Mouse (Mus musculus) intestine, postnatal 0 days (tissue): ENCODE results near the gene Ubac2. TPM values are rescaled to one million over a fixed set of nuclear protein-coding genes. Genes with fewer than 3 reads are reported as not detected.

Source experiments
- ATAC-seq: fragments of 200-750 bp; cut with Nextera tagmentation; 2 replicates; pipeline ENCODE4 v1.8.0; 2017; ENCODE audit warnings: mild to moderate bottlenecking, moderate TSS enrichment, moderate library complexity
- H3K27ac ChIP-seq: fragments of 300-500 bp; sonication (generic); 2 replicates; pipeline ENCODE4 v1.5.1; 2014; ENCODE audit warnings: mild to moderate bottlenecking, low read depth, low read length, moderate library complexity
- H3K27me3 ChIP-seq: fragments of 300-500 bp; sonication (generic); replicated peaks from 2 replicates; pipeline ENCODE4 v1.6.1; 2014; ENCODE audit warnings: low read length, mixed read lengths; ENCODE audit not compliant: control insufficient read depth, insufficient read depth
- H3K36me3 ChIP-seq: fragments of 300-500 bp; sonication (generic); 2 replicates; pipeline ENCODE4 v1.6.1; 2014; ENCODE audit warnings: mild to moderate bottlenecking, moderate library complexity; ENCODE audit not compliant: control insufficient read depth, insufficient read depth
- H3K4me1 ChIP-seq: fragments of 300-500 bp; sonication (generic); replicated peaks from 2 replicates; pipeline ENCODE4 v1.6.1; 2014; ENCODE audit warnings: antibody characterized with exemption, low read length, mixed read lengths; ENCODE audit not compliant: control insufficient read depth, insufficient read depth
- H3K4me2 ChIP-seq: fragments of 300-500 bp; sonication (generic); replicated peaks from 2 replicates; pipeline ENCODE4 v1.6.1; 2014; ENCODE audit warnings: low read depth, mild to moderate bottlenecking, moderate library complexity
- H3K4me3 ChIP-seq: fragments of 300-500 bp; sonication (generic); 2 replicates; pipeline ENCODE4 v1.5.1; 2014; ENCODE audit warnings: low read depth, low read length
- H3K9ac ChIP-seq: fragments of 300-500 bp; sonication (generic); 2 replicates; pipeline ENCODE4 v1.6.1; 2014; ENCODE audit warnings: mild to moderate bottlenecking, low read depth, low read length
- H3K9me3 ChIP-seq: fragments of 300-500 bp; sonication (generic); 2 replicates; pipeline ENCODE4 v1.6.1; 2016; ENCODE audit warnings: mixed run types; ENCODE audit not compliant: control insufficient read depth
- CTCF ChIP-seq: sonication (generic); IDR thresholded peaks from 2 replicates; pipeline ENCODE4 v1.5.1; 2016; ENCODE audit warnings: low read depth, mild to moderate bottlenecking, control low read depth, antibody characterized with exemption, moderate library complexity
- WGBS: fragments of 180-500 bp; shearing (Covaris S2); extraction: QIAGEN DNeasy Blood & Tissue Kit; methylation state at CpG from one replicate; pipeline ENCODE4 v1.1.7; 2014; 5-methylcytosine and 5-hydroxymethylcytosine counted together
- polyA plus RNA-seq: library from polyadenylated mRNA; unstranded; fragments of >200 nt; fragmentation: Nextera tagmentation; extraction: Ambion mirVana; gene quantifications from 2 replicates; pipeline ENCODE4 v1.2.1, GENCODE M21; 2015

Gene Ubac2
- polyA plus RNA-seq, 1 experiment from 2014 or later: 39.2 TPM

- Histone ChIP-seq H3K36me3 (no peaks in the 10 kb centered on the region; the same call in 1 of the 2 replicates), H3K9me3 (no peaks in the 10 kb centered on the region), H3K4me3 (no peak overlapping the region), H3K9ac (no peak overlapping the region), H3K4me1 (no peaks in the 10 kb centered on the region), H3K27me3 (no peaks in the 10 kb centered on the region), H3K27ac (no peak overlapping the region), H3K4me2 (no peak overlapping the region)
- 63% methylated on average over 6 of the region's 6 CpGs for WGBS
- no peak for TF ChIP-seq CTCF
- no peak for ATAC-seq
Observed at GRCm38 (mm10) chr14:121924876-121925275, 46.5 kb downstream of the Ubac2 start.

GRCm38 (mm10) chr14:121926901-121927300 lies 48.5 kb downstream of the Ubac2 start:
- no peak overlapping the region for H3K4me2 ChIP-seq
- ATAC-seq: no peak
- H3K36me3 ChIP-seq: no peaks in the 10 kb centered on the region; the same call in 1 of the 2 replicates
- H3K27me3 ChIP-seq: no peaks in the 10 kb centered on the region
- WGBS: 88% methylated on average over 6 of the region's 6 CpGs
- H3K9me3 ChIP-seq: no peaks in the 10 kb centered on the region
- no peaks in the 10 kb centered on the region for H3K4me1 ChIP-seq
- no peak for TF ChIP-seq CTCF
- no peak overlapping the region for H3K4me3 ChIP-seq
- no peak overlapping the region for H3K27ac ChIP-seq
- no peak overlapping the region for H3K9ac ChIP-seq

GRCm38 (mm10) chr14:121927451-121927850 lies 49.0 kb downstream of the Ubac2 start:
- Histone ChIP-seq H3K4me1 (no peaks in the 10 kb centered on the region), H3K4me2 (no peak overlapping the region), H3K27me3 (no peaks in the 10 kb centered on the region), H3K4me3 (no peak overlapping the region), H3K9ac (no peak overlapping the region), H3K27ac (no peak overlapping the region; the same call in 1 of the 2 replicates), H3K36me3 (no peaks in the 10 kb centered on the region; the same call in 1 of the 2 replicates), H3K9me3 (no peaks in the 10 kb centered on the region)
- 94% methylated on average over 8 of the region's 8 CpGs for WGBS
- no peak for ATAC-seq
- TF ChIP-seq CTCF: no peak

GRCm38 (mm10) chr14:121928375-121929137 lies 50.1 kb downstream of the Ubac2 start:
- H3K36me3 ChIP-seq: peaks cover 5% of the 10 kb centered on the region; the same call in 1 of the 2 replicates
- H3K4me1 ChIP-seq: no peaks in the 10 kb centered on the region
- peak; percentile 81 for TF ChIP-seq CTCF
- no peak overlapping the region for H3K4me2 ChIP-seq
- H3K27me3 ChIP-seq: no peaks in the 10 kb centered on the region
- H3K9ac ChIP-seq: no peak overlapping the region
- no peak overlapping the region for H3K4me3 ChIP-seq
- H3K27ac ChIP-seq: no peak overlapping the region
- no peaks in the 10 kb centered on the region for H3K9me3 ChIP-seq
- no peak for ATAC-seq
- 63% methylated on average over 8 of the region's 8 CpGs for WGBS

GRCm38 (mm10) chr14:121929243-121929951 lies 51.0 kb downstream of the Ubac2 start:
- WGBS: 74% methylated on average over 12 of the region's 12 CpGs
- no peak for ATAC-seq

GRCm38 (mm10) chr14:121930731-121931383 lies 52.4 kb downstream of the Ubac2 start:
- no peak for ATAC-seq
- no peaks in the 10 kb centered on the region for H3K9me3 ChIP-seq
- no peak overlapping the region for H3K27ac ChIP-seq
- H3K4me2 ChIP-seq: no peak overlapping the region
- H3K36me3 ChIP-seq: peaks cover 11% of the 10 kb centered on the region; the same call in 1 of the 2 replicates
- H3K4me1 ChIP-seq: no peaks in the 10 kb centered on the region
- H3K4me3 ChIP-seq: no peak overlapping the region
- no peak for TF ChIP-seq CTCF
- no peaks in the 10 kb centered on the region for H3K27me3 ChIP-seq
- 57% methylated on average over 7 of the region's 7 CpGs for WGBS
- no peak overlapping the region for H3K9ac ChIP-seq

More at GRCm38 (mm10) chr14:121929243-121929951, 51.0 kb downstream of the Ubac2 start:
- Histone ChIP-seq H3K4me2 (no peak overlapping the region), H3K9ac (no peak overlapping the region), H3K27ac (no peak overlapping the region), H3K4me1 (no peaks in the 10 kb centered on the region), H3K27me3 (no peaks in the 10 kb centered on the region), H3K4me3 (no peak overlapping the region), H3K36me3 (peaks cover 6% of the 10 kb centered on the region; the same call in 1 of the 2 replicates), H3K9me3 (no peaks in the 10 kb centered on the region)
- TF ChIP-seq CTCF: 0 out of 2 replicates have a peak, but pooled peaks have one; percentile 3
